Mouse (Mus musculus) ovary, adult 18-20 months (tissue): Measurements from ENCODE around the gene Trappc6a.

Source experiments
- DNase-seq: peaks from one replicate; pipeline ENCODE4 v3.0.0; 2022; ENCODE audit warnings: low spot score, mixed read lengths

Trappc6a gene

DNA sequence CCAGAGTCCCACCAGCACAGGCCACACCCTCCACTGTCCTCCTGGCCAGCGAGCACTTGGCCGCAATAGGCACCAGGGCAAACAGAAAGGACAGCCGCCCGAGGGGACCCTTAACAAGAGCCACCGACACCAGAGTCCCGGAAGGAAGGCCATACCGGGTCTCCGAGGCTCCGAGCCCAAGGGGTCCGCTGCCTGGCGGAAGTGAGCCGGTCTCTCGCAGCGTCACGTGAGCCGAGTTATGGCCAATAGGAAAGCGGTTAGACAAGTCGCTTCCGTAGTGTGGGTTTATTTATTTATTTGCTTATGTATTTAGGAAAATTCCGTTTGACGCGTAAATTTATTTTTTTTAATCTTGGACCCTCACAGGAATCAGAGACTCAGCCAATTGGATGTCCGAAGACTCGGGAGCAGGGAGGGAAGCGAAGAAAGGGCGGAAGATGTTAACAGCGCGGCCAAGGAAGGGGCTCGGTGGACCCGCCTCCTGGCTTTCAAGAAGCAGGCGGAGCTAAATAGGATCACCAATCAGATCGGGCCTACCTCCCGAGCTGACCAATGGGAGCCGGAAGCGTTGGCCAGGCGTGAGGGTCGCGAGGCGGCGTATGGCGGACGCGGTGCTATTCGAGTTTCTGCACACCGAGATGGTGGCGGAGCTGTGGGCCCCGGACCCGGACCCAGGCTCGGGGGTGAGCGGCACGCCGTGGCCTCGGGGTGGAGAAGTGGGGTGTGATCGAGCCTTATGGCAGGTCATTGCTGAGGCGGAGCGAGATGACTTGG is at the start of gene Trappc6a, which contains the start of gene Bloc1s3:
Gene Trappc6a, plus strand, starts transcription at position 246 of the 774 bp plus-strand sequence.
Gene Bloc1s3, minus strand, starts transcription at position 218 of the 774 bp plus-strand sequence.
- DNase-seq: peak; percentile 88

DNA sequence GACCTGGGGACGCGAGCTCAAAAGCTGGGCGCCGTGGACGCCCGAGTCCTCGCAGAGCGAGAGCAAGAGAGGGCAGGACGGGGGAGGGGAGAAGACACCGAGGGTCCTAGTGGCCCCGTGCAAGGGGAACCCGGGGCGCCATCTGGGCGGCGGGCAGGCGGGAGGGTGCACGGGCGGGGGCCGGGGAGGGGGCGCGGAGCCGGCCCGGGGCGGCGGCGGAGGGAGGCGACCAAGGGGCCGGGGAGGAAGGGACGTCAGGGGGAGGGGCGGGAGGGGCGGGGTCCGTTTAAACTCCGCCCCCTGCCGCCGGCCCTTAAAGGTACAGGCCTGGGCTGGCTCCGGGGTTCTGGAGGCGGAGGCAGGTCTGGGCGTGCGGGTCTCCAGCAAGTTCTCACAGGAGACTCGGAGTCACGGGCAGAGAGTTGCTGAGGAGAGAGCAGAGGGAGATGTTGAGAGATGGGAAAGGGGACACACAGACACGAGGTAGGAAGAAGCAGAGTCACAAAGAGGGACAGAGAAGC is 49.5 kb upstream of the Trappc6a start, which contains the start of gene Mark4:
Gene Mark4, minus strand, starts transcription at position 231 of the 521 bp plus-strand sequence.
- DNase-seq: peak; percentile 72

DNA sequence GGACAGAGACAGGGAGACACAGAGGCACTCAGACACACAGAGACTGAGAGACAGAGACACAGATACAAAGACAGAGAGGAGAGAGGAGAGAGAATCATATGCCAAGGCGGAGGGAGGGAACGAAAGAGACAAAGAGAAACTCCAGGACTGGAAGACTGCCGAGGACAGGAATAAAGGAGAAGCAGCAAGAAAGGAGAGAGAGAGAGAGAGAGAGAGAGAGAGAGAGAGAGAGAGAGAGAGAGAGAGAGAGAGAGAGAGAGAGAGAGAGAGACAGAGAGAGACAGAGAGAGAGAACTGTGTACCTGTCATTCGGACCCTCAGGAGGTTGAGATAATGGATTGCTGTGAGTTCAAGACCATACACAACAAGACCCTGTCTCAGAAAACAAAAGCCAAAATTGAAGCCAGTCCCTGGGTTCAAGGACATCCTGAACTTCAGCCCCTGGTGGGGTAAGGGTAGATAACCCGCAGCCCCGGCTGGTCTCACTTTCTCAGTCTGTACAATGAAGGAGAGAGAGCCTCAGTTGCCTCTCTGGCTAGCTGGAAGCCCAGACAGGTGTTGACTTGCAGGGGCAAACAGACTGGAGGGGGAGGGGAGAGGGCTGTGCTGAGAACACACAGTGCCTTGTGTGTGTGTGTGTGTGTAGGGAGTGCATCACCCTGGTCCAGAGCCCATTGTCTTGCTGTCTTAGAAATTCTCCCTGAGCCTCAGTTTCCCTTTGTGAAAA is 48.9 kb upstream of the Trappc6a start:
- DNase-seq: no peak

DNA sequence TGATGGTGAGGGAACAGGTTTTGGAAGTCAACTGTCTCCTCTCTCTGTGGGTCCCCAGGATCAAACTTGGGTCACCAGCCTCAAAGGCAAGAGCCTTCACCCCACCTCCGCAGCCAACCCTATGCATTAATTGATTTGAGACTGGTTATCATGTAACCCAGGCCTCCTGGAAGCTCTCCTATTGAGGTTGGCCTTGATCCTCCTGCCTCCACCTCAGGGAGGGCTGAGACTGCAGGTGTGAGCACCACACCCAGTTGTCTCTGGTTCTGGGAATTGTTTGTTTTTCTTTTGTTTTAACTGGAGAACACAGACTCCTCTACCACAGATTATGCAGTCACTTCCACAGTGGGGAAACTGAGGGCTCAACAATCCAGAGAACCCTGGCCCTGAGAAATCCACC is 47.7 kb upstream of the Trappc6a start:
- DNase-seq: no peak

DNA sequence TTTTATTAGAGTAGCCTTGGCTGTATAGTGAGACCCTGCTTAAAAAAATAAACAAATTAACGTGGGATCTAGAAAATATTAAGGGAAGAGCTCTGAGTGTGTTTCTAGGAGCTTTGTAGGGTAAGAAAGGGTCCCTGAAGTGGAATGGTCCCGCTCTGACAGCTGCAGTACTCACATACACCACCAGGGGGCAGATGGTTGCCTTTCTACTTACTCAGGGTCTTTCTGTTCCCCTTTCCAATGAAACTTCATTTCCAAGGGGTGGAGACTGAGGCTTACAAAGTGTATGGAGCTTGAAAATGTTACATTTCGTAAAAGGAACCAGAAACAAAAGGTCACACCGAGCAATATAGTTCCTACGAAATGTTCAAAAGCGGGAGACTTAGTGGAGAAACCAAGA is 46.7 kb upstream of the Trappc6a start:
- peak; percentile 39 for DNase-seq

DNA sequence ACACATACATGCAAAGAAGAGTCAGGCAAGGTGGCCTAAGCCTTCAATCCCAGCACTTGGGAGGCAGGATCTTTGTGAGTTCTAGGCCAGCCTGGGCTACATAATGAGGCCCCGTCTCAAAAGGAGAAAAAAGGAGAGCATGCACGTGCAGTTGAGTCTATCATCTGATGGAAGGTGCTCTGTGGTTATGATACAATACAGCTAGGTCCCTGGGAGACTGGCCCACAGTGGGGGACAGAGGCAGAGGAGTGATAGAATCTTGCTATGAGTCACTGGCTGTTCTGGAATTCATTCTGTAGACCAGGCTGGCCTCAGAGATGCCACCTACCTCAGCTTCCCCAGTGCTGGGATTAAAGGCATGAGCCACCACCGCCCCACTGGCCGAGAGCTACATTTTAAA is 45.8 kb upstream of the Trappc6a start:
- no peak for DNase-seq

DNA sequence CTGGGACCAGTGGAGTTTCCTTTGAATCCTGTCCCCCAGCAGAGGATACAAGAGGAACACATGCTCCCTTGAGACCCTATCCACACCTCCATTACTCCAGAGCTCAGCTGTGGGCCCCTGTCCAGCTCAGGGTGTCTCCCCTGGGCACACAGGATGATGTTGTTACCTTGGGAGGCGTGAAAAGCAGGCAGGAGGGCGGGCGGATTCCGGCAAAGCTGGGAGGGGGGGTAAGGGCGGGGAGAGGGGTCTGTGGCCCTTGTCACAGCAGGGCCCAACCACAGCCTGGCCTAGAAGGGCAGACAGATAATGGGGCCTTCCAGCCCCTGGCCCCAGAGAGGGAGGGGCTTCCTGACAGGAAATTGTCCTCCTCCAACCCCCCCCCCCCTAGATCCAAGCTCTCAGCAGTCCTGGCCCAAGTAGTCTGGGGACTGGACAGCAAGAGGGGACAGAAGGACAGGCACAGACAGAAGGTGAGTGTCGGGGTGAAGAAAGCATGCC is 45.3 kb upstream of the Trappc6a start, which contains the start of gene Exoc3l2:
Gene Exoc3l2, plus strand, starts transcription at position 448 of the 498 bp plus-strand sequence.
- no peak for DNase-seq

DNA sequence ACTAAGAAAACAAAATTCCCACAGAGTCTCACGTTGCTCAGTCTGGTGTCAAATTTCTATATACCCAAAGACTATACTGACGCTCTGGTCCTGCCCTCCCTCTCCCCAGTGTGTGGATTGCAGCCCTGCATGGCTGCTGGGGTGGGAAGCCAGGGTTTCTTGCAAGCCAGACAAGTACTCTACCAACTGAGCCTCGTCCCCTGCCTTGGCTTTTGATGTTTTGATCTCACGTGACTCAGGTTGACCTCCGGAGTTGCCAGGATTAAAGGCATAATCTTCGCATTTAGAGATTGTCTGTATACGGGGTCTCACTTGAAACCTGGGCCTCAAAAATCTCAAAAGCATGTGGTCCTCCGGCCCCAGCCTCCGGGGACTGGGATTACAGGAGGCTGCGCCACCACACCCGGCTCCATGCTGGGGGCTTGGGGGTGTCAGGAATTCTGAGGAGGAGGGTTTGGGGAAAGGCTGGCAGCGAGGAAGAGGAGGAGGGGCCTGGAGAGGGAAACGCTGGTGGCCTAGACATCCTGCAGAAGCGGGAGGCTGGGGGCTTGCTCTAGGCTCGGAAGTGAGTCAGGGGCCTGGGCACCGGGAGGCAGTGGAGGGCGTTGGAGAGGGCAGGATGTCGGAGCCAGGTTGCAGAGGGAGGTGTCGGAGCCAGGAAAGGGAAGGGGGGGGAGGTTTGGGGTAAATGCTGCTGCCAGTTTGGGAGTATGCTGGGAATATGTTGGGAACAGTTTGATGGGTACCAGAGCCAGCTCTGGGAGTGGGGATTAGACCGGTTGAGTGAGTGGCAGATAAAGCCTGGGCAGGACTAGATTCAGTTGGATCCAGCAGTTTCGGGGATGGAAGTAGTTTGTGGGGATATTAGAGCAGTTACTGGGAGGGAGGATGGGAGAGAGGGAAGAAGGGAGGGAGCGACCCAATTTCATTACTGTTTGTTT is 43.6 kb upstream of the Trappc6a start:
- no peak for DNase-seq

DNA sequence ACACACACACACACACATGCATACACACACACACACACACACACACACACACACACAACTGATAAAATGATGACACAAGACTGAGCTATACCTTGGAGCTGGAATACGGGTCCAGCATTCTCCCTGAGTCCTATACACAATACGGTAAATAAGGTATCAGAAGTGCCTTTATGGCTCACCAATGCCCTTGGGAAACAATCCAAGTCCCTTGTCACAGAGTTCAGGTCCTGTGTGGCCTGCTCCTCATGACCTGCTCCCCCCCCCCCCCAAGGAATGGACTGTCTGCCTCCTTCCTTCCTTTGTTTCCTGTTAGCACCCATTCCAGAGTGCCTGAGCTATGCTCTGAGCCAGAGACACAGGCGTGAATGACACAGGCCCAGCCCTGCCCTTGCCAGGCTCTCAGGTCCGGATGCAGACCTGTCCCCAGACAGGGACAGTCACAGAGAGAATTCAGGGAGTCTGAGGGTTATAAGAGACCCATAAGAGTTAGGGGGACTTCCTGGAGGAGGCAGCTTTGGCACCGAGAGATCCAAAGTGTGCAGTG is 41.5 kb upstream of the Trappc6a start:
- DNase-seq: no peak

DNA sequence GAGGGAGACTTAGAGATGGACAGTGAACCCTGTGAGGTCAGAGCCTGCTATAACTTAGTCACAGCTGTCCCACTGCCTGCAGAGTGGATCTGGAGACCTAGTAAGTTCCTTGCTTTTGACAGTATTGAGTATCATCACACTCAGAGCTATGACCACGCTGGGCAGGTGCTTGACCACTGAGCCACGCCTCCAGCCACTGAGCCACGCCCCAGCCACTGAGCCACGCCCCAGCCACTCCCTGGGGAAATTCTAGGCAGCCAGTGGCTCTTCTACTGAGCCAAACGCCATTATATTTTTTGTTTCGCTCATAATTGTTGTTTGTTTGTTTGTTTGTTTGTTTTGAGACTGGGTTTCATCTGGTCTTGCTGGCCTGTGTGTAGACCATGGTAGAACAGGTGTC is 40.6 kb upstream of the Trappc6a start:
- no peak for DNase-seq

DNA sequence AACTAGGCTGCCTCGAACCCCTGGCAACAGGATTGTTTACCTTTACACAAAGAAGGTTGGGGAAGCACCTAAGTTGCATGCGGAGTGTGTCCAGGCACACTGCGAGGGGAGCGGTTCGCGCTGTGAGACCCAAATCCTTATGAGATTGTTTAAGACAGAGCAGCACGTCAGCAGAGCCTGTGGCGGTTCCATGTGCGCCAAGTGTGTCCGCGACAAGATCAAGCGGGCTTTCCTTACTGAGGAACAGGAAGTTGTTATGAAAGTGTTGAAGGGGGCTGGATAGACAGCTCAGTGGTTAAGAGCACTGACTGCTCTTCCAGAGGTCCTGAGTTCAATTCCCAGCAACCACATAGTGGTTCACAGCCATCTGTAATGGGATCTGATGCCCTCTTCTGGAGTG is 39.9 kb upstream of the Trappc6a start:
- no peak for DNase-seq

DNA sequence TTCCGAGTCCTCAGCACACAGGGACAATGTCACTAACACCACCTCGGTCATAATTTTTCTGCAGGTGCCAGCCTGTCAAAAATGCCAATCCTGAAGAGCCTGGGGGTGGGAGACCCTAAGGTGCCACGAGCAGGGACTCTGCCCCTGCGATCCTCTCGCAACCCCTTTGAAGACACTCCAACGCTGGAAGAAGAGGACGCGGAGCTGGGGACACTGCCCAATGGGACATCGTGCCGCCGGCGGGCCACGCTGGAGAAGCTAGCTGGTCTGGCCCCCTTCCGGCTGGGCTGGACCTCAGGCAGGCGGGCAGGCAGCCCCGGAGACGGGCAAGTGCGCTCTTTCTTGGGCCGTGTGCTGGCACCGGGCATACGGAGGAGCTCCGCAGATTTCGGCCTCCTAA is 38.8 kb upstream of the Trappc6a start:
- DNase-seq: no peak

DNA sequence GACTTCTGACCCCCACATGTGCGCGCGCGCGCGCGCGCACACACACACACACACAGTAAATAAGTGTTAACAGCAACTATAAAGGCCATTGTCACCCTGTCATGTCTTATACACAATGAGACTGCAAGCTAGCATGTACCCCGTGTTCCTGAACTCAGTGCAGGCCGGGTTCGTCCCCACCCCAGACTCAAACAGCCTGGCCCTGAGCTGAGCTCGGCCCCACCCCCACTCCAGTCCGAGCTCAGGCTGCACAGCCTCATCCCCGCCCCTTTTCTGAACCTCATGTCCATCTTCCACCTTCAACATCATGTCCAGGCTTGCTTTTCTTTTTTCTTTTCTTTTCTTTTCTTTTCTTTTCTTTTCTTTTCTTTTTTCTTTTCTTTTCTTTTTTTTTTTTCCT is 37.9 kb upstream of the Trappc6a start:
- DNase-seq: no peak

DNA sequence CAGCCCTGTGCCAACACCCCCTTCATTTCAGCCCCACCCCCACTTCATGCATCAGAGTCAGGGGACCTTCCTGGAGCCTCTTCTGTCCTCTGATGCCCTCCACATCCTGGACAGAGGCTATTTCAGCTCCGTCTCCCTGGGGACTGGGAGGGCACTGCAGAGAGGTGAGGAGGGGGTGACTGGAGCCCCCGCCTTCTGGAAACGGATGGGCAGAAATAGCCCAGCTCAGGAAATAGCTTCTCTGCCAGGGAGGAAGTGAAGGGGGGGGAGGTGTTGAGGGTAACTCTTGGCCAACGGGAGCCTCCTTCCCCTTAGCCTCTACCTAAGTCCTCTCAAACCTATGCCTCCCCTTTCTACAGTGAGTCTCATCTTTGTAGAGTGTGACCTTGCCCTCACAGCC is 35.8 kb upstream of the Trappc6a start:
- DNase-seq: no peak

DNA sequence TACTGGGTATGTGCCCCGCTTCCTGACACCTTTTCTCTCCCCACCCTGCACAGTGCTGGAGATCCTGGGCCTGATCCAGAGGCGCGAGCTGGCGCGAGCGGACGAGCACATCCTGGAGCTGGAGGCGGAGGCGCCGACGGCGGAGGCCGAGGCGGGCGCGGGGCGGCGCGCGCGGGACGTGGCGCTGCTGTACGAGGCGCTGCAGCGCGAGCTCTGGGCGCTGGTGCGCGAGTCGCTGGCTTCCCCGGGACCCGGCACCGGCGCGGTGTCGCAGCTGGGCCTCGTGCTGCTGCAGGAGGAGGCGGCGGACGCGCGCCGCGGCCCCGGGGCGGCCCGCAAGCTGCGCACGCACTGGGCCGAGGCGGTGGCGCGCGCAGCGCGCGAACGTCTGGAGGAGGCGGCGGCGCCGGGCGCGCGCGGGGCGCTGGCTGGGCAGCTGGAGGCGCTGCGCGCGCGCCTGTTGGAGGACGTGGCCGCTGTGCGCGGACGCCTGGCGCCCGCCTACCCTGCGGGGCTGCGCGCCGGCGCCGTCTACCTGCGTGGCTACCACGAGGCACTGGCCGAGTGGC is 34.2 kb upstream of the Trappc6a start:
- DNase-seq: peak; percentile 56

DNA sequence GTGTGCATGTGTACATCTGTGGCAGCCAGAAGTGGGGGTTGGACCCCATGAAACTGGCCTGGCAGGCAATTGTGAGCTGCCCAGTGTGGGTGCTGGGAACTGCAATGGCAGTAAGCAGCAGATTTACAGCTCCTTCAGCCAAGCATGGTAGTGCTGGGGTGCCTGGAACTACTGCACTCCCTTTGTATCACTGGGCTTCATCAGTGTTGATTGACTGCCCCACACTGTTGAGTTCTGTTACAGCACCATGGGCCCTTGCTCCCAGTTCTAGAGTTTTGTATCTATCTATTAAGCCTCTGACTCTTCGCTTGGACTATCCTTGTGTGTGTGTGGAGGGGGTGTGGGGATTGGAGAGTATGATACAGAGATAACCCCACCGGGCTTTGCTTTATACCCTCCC is 31.1 kb upstream of the Trappc6a start:
- DNase-seq: no peak

DNA sequence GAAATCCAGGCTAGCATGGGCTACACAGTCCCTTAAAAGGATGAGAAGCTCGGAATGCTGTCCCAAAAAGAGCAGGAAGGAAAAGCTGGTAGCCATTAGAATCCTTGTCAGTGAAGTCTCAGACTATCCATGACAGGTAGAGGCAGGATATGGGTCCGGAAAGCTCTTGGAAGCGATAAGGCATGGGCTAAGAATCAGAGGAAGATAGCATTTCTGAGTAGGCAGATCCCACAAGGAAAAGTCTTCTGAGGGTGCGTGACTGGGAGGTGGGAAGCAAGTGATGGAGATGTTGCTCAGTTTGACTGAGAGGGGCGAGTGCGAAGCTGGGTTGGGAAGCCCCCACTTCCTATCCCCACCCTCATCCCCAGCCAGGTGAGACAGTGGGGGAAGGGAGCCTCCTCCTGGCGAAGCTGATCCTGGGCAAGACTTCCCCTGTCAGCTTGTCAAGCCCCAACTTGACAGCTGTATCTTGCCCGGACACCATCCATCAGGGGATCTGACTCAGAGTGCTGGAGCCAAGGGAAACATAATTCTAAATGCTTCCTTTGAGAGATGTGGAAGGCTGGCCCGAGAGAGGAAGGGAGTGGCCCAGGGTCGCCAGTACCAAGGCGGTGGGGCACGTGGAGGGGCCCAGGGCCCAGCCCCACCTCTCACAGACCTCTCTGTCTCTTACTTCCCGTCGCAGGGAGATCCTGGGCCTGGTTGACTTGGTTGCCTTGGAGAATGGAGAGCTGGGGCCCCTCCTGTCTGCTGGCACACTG is 30.4 kb upstream of the Trappc6a start:
- DNase-seq: no peak

DNA sequence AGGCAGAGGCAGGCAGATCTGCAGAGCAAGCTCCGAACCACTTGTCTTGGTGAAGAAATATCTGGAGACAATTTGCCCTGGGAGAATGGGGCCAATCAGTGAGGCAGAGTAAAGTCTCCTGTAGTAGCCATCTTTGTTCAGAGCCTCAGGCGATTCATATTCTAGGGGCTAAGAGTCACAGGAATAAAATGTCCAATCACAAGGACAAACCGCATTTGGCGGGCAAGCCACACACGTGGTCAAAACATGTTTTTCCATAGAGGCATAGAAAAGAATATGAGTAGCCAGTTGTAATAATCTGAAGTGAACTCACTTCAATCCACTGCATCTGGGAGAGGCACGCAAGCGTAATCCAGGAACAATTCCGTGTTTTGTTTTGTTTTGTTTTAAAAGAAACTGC is 24.9 kb upstream of the Trappc6a start:
- no peak for DNase-seq

DNA sequence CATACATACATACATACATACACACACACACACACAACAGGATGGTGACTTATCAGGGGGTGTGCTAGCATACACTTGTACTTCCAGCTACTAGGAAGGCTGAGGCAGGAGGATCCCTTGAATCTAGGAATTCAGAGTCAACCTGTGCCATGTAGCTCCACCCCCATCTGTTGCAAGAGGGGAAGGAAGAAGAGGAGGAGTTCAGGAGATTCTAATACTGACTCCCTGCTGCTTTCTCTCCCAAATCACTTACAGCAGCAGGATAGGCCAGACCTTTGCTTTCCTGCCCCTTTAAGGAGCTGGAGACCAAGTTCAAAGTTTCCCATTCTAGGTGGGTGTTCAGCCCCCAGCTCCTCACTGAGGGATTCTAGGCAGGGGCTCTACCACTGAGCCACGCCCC is 22.7 kb upstream of the Trappc6a start:
- no peak for DNase-seq

DNA sequence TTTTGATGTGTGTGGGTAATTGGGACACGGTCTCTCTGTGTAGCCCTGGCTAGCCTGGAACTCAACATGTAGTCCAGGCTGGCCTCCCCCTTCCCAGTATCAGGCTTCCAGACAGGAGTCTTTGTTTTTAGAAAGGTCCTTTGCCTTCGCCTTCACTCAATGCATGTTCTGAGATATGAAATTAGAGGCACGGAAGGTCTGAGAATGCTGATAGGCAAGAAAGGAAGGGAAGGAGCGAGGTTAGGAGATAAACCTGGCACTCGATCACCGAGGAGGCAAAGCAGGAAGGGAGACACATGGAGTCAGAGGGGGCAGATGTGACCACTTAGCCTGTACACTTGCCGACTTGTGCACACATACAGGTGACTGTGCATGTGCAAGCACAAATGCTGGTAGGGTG is 21.6 kb upstream of the Trappc6a start:
- no peak for DNase-seq
